Mouse (Mus musculus) C2C12 (cell line): ENCODE measurements around the gene Ces5a. TPM values are rescaled to one million over a fixed set of nuclear protein-coding genes. Genes with fewer than 3 reads are reported as not detected.

Experiments used
- H3K27me3 ChIP-seq: one replicate; pipeline ENCODE4 v1.6.1; 2011; ENCODE audit not compliant: control insufficient read depth, insufficient read depth, insufficient read length
- H3K36me3 ChIP-seq: one replicate; pipeline ENCODE4 v1.6.1; 2011; ENCODE audit not compliant: control insufficient read depth, insufficient read depth
- H3K4me3 ChIP-seq: one replicate; pipeline ENCODE4 v1.5.1; 2011; ENCODE audit warnings: mild to moderate bottlenecking, control low read depth; ENCODE audit not compliant: poor library complexity, insufficient read depth, severe bottlenecking
- H3K79me2 ChIP-seq: one replicate; pipeline ENCODE4 v1.6.1; 2011; ENCODE audit not compliant: control insufficient read depth, insufficient read depth
- H3K79me3 ChIP-seq: one replicate; pipeline ENCODE4 v1.6.1; 2011; ENCODE audit warnings: low read depth, control low read depth
- H3ac ChIP-seq: one replicate; pipeline ENCODE3; 2011; ENCODE audit warnings: low read depth; ENCODE audit not compliant: control insufficient read depth, insufficient read length
- CEBPB ChIP-seq: IDR thresholded peaks from one replicate; pipeline ENCODE4 v1.6.1; 2011; ENCODE audit warnings: low read depth, mild to moderate bottlenecking, control low read depth, moderate library complexity
- CTCF ChIP-seq: IDR thresholded peaks from one replicate; pipeline ENCODE4 v1.5.1; 2011; ENCODE audit not compliant: control insufficient read depth, insufficient read depth, insufficient read length
- FOSL1 ChIP-seq: IDR thresholded peaks from one replicate; pipeline ENCODE4 v1.8.0; 2011; ENCODE audit warnings: mild to moderate bottlenecking, low read length; ENCODE audit not compliant: poor library complexity, insufficient read depth, severe bottlenecking
- MAX ChIP-seq: IDR thresholded peaks from one replicate; pipeline ENCODE4 v1.6.1; 2011; ENCODE audit warnings: mild to moderate bottlenecking, control low read depth
- MYOD1 ChIP-seq: IDR thresholded peaks from one replicate; pipeline ENCODE4 v1.6.1; 2011; ENCODE audit warnings: low read depth; ENCODE audit not compliant: control insufficient read depth, insufficient read length
- MYOG ChIP-seq: IDR thresholded peaks from one replicate; pipeline ENCODE4 v1.6.1; 2011; ENCODE audit not compliant: control insufficient read depth, insufficient read length; ENCODE audit errors: extremely low read depth
- USF1 ChIP-seq: IDR thresholded peaks from one replicate; pipeline ENCODE4 v1.6.1; 2011; ENCODE audit warnings: low read depth, mild to moderate bottlenecking, control low read depth, moderate library complexity
- long read RNA-seq, 2 experiments: library from polyadenylated mRNA; unstranded; transcript quantifications; one replicate each; pipeline ENCODE4 v2.0.0; 2019 to 2020
- polyA plus RNA-seq: library from polyadenylated mRNA; unstranded; fragments of >200 nt; fragmentation: generic; extraction: Trizol; gene quantifications from one replicate; pipeline ENCODE4 v1.2.1, GENCODE M21; 2012; ENCODE audit warnings: missing spikeins

The Ces5a gene
- polyA plus RNA-seq: not detected
- long read RNA-seq, experiment 1: 0 reads
- long read RNA-seq, experiment 2, partial matches to known transcripts: 0 of 1 reads
- long read RNA-seq, experiment 2, other reads (novel, unspliced or antisense): 1 of 1 reads

DNA sequence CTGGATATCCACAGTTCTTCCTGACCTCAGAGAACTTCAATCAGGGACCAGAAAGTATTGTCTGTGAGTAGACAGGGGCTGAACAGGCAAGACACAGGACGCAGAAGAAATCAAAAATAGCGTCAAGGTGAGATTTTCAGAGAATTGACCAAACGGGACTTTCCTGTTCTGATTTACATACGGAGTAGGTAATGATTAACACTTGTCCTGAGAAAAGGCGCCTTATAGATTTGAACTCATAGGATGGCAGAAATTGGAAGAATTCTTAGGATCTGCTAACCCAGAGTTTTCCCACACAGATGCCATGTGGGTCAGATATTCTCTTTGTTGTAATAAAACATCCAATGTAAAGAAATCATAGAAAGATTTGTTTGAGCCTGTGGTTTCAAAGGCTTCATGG is at the start of gene Ces5a:
TSS of gene Ces5a (minus strand) at position 101 of the 400 bp plus-strand sequence.
- H3K36me3 ChIP-seq: no peaks in the 10 kb centered on the region
- H3K79me2 ChIP-seq: no peaks in the 10 kb centered on the region
- TF ChIP-seq FOSL1: no peak
- TF ChIP-seq USF1: no peak
- no peak for TF ChIP-seq CEBPB
- TF ChIP-seq MYOD1: no peak
- TF ChIP-seq MAX: no peak
- TF ChIP-seq MYOG: no peak
- TF ChIP-seq CTCF: no peak
- no peaks in the 10 kb centered on the region for H3K79me3 ChIP-seq
- H3K4me3 ChIP-seq: no peak within 1 kb of the TSS
- no peak within 1 kb of the TSS for H3ac ChIP-seq
- H3K27me3 ChIP-seq: no peaks in the 10 kb centered on the region

- H3K79me3 ChIP-seq: no peaks in the 10 kb centered on the region
- no peaks in the 10 kb centered on the region for H3K27me3 ChIP-seq
- H3K79me2 ChIP-seq: no peaks in the 10 kb centered on the region
- H3K36me3 ChIP-seq: no peaks in the 10 kb centered on the region
- TF ChIP-seq MYOD1 (no peak), CEBPB (no peak), CTCF (no peak), USF1 (no peak), FOSL1 (no peak)
- H3K4me3 ChIP-seq: no peak overlapping the region
- H3ac ChIP-seq: no peak overlapping the region
These were observed 37.2 kb upstream of the Ces5a start for GRCm38 (mm10) chr8:93572841-93573240.

DNA sequence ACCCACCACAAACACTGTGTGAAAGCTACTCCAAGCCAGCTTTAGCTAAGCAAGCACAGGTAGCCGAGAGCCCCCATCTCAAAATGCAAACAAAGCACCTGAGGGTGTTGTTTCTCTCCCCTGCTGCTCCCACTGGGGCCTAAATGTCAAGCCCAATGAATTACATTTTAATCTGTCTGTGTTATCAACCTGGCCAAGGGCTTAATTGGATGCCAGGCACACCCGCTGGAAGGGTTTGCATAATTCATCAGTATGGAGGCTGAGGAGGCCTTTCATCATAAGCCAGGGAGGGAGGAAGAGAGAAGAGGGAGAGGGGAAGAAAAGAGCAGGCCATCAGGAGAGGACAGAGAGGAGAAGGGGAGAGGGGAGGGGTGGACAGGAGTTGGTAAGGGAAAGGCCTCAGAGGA is 36.5 kb upstream of the Ces5a start:
- no peaks in the 10 kb centered on the region for H3K79me2 ChIP-seq
- H3ac ChIP-seq: no peak overlapping the region
- no peak overlapping the region for H3K4me3 ChIP-seq
- no peaks in the 10 kb centered on the region for H3K79me3 ChIP-seq
- no peaks in the 10 kb centered on the region for H3K36me3 ChIP-seq
- no peak for TF ChIP-seq FOSL1
- no peak for TF ChIP-seq CTCF
- no peak for TF ChIP-seq USF1
- TF ChIP-seq MYOG: no peak
- TF ChIP-seq CEBPB: no peak
- TF ChIP-seq MYOD1: no peak
- H3K27me3 ChIP-seq: no peaks in the 10 kb centered on the region

DNA sequence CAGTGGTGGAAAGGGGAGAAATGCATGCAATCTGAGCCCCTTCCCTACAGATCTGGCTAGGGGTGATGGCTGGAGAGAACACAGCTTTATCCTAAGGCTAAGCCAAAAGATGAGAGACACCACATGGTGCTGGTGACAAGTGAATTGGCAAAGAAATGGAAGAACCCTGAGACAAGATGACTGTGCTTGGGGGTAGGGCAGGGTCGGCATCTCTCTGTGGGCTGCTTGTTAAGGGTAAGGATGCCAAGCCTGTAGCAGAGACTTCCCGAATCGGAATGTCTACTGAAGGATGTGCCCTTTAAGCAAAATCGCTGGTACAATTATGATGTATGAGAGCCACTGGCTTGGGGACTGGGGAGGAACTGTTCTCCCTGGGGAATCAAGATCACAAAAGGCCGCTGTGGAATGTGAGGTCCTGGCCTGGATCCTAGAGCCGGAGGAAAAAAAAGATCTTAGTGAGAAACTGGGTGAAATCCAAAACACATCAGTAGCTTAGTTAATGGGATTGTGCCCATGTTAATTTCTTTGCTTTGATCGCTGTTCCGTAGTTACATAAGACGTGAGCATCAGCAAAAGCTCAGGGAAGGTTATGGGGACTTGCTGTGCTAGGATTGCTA is 35.8 kb upstream of the Ces5a start:
- no peak for TF ChIP-seq FOSL1
- no peak for TF ChIP-seq MYOG
- no peak for TF ChIP-seq USF1
- TF ChIP-seq MAX: no peak
- no peak for TF ChIP-seq CEBPB
- TF ChIP-seq CTCF: no peak
- TF ChIP-seq MYOD1: no peak
- Histone ChIP-seq H3K79me3 (no peaks in the 10 kb centered on the region), H3K36me3 (no peaks in the 10 kb centered on the region), H3K4me3 (no peak overlapping the region), H3K27me3 (no peaks in the 10 kb centered on the region), H3ac (no peak overlapping the region), H3K79me2 (no peaks in the 10 kb centered on the region)

DNA sequence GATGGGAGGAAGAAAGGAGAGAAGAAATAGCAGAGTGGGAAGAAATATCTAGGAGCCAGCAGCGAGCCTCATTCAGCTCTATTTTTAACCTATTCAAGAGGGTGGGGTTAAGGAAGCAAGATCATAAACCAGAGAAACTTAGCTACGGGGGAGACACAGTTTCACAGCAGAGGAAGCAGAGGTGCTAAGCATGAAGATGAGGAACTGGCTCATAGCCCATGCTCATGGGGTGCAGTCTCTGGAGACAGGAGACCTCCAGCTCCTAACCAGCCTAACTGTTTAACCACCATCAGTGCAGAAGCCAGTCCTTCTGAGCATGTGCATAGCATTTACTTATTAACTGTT is 34.5 kb upstream of the Ces5a start:
- Histone ChIP-seq H3K4me3 (no peak overlapping the region), H3ac (no peak overlapping the region), H3K79me2 (no peaks in the 10 kb centered on the region), H3K79me3 (no peaks in the 10 kb centered on the region), H3K36me3 (no peaks in the 10 kb centered on the region), H3K27me3 (no peaks in the 10 kb centered on the region)
- TF ChIP-seq MYOD1 (no peak), USF1 (no peak), CEBPB (no peak), MYOG (no peak), MAX (no peak), FOSL1 (no peak), CTCF (no peak)
